Mouse (Mus musculus): Measurements from ENCODE around the gene Olfr549. TPM values are rescaled to one million over a fixed set of nuclear protein-coding genes. Genes with fewer than 3 reads are reported as not detected.

The Olfr549 gene
- polyA plus RNA-seq, 1 experiment: not detected

DNA sequence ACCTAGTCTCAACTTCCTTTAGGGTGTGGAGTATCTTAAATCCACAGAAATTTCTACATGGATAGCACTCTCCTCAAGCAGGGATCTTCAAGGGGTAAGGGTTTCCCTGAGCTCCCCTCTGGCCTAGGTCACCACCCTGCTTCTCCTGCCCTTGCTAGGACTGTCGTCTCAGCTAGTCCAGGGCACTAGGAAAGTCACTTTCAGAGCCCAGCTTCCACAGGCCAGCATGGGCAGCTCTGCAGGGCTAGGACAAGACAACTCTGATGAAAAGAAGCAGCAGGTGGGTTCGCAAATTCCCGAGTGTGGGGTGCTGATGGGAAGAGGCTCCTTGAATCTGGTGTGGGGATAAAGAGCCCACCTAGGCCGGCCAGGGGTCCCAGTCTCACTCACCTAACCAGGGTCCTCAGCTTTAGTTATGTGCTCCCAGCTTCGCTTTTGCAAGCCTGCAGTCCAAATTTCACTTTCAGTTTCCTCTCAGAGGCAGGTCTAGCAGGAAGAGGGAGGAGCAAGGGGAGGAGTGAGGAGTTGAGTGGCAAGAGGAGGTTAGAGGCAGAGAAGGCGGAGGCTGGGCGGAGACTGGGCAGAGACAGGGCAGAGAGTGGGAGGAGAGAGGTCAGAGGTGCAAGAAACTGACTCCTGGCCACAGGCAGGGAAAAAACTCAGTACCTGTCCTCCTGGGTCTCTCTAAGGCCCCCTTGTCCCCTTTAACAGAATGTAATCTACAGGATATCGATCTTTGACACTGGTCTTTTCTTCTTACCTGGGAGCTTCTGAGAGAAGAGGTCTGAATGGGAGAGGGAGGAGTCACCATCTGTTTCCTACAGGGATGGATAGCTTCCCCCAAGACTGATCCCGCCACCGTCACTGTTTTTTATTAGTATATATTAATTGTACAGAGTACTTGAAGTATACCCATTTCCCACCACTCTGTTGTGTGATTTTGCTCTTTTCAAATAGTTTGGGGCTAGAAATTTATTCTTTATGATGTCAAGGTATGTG, 15.6 kb downstream of the Olfr549 start, which contains the start of gene Trim21:
TSS of gene Trim21 (minus strand) at position 488 of the 999 bp plus-strand sequence.
- Histone ChIP-seq H3K4me1 (ENCODE audit: control insufficient read depth, insufficient read depth, low read length) (no peaks in the 10 kb centered on the region; the same call in 1 of the 2 replicates), H3K27ac (ENCODE audit: control insufficient read depth, insufficient read depth, low read depth, low read length, poor library complexity) (peak within 1 kb of the TSS; percentile 65), H3K4me3 (replicated peaks; ENCODE audit: control insufficient read depth, low read depth, low read length) (peak within 1 kb of the TSS; percentile 88)
- WGBS: 4% methylated on average over 10 of the region's 10 CpGs
- no peak for TF ChIP-seq CTCF (IDR thresholded peaks at IDR 0.05; ENCODE audit: control insufficient read depth, insufficient read depth, low read length)
- TF ChIP-seq POLR2A (IDR thresholded peaks at IDR 0.05; ENCODE audit: borderline replicate concordance, control insufficient read depth, low read depth, low read length): no peak

DNA sequence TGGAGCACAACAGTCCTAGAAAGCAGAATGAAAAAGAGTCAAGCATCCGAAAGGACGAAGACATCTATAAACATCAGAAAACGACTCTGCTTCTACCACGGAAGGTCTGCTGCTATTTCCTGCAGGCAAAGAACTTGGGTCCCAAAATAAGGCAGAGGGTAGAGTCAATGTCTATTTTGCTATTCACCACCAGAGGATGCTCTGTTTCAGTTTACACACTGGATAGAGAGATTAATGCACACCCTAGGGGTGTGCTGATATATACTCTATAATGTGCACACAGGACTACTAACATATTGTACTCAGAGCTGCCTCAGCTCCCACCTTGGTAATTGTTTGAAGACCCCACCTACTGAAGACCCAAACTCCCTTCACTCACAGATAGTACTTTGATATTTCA, 16.5 kb downstream of the Olfr549 start:
- Histone ChIP-seq H3K4me3 (replicated peaks; ENCODE audit: control insufficient read depth, low read depth, low read length) (no peak overlapping the region), H3K27ac (ENCODE audit: control insufficient read depth, insufficient read depth, low read depth, low read length, poor library complexity) (no peak overlapping the region), H3K4me1 (ENCODE audit: control insufficient read depth, insufficient read depth, low read length) (no peaks in the 10 kb centered on the region; the same call in 1 of the 2 replicates)
- TF ChIP-seq POLR2A (IDR thresholded peaks at IDR 0.05; ENCODE audit: borderline replicate concordance, control insufficient read depth, low read depth, low read length): no peak
- TF ChIP-seq CTCF (IDR thresholded peaks at IDR 0.05; ENCODE audit: control insufficient read depth, insufficient read depth, low read length): no peak
- WGBS: 68% methylated on average over 4 of the region's 4 CpGs

DNA sequence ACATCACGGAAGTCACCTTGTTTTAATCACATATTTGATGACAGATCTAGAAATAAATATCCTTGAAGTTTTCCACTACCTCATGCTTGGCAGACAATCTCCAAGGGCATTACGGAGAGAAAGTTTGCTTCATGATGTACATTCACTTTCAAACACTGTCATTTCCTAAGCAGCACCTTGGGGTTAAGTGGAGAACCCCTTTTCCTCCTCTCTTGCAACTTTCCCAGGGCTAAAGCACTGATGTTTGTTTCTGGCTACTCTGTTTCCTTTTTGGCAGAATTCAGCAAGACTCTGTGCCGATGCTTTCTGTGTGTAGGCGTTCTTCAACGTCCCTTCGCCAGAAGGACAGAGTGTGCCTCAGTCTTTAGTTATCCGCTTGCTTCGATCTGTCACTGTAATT, 21.5 kb downstream of the Olfr549 start, which contains the start of gene Olfr550:
TSS of gene Olfr550 (plus strand) at position 301 of the 400 bp plus-strand sequence.
- Histone ChIP-seq H3K4me3 (replicated peaks; ENCODE audit: control insufficient read depth, low read depth, low read length) (no peak within 1 kb of the TSS), H3K27ac (ENCODE audit: control insufficient read depth, insufficient read depth, low read depth, low read length, poor library complexity) (no peak within 1 kb of the TSS), H3K4me1 (ENCODE audit: control insufficient read depth, insufficient read depth, low read length) (no peaks in the 10 kb centered on the region; the same call in 1 of the 2 replicates)
- 88% methylated on average over 8 of the region's 8 CpGs for WGBS
- TF ChIP-seq POLR2A (IDR thresholded peaks at IDR 0.05; ENCODE audit: borderline replicate concordance, control insufficient read depth, low read depth, low read length) (no peak), CTCF (IDR thresholded peaks at IDR 0.05; ENCODE audit: control insufficient read depth, insufficient read depth, low read length) (no peak)

DNA sequence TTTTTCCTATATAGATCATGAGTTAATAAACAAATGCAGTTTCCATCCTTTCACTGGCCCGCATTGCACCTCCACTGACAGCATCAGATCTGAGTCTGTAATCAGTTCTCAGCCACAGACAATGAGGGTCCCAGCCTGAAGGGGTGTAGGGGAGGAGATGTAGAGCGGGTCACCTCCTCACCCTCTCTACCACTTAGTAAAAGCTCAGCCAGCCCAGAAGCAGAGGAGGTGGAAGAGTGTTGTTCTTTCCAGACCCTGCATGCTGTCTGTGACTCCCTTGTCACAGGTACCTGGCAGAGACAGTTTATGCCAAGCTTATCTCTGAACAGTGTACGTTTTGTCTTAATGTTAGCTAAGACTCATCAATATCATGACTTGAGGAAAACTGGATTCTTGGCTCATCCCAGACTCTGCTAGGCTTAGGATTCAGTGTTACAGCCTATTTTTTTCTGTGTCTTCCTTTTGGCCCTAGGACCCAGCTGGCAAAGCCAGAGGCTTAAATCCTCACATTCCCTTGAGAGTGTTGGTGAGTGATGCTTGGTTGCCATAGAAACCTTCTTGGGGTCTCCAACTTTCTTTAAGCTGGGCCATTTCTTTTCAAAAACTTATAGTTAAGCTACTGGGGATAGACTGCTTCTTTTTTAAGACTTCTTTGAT, 23.6 kb downstream of the Olfr549 start:
- TF ChIP-seq POLR2A (IDR thresholded peaks at IDR 0.05; ENCODE audit: borderline replicate concordance, control insufficient read depth, low read depth, low read length): no peak
- no peak for TF ChIP-seq CTCF (IDR thresholded peaks at IDR 0.05; ENCODE audit: control insufficient read depth, insufficient read depth, low read length)
- Histone ChIP-seq H3K4me1 (ENCODE audit: control insufficient read depth, insufficient read depth, low read length) (no peaks in the 10 kb centered on the region; the same call in 1 of the 2 replicates), H3K4me3 (replicated peaks; ENCODE audit: control insufficient read depth, low read depth, low read length) (no peak overlapping the region), H3K27ac (ENCODE audit: control insufficient read depth, insufficient read depth, low read depth, low read length, poor library complexity) (no peak overlapping the region)
- WGBS: 73% methylated on average over 3 of the region's 3 CpGs

DNA sequence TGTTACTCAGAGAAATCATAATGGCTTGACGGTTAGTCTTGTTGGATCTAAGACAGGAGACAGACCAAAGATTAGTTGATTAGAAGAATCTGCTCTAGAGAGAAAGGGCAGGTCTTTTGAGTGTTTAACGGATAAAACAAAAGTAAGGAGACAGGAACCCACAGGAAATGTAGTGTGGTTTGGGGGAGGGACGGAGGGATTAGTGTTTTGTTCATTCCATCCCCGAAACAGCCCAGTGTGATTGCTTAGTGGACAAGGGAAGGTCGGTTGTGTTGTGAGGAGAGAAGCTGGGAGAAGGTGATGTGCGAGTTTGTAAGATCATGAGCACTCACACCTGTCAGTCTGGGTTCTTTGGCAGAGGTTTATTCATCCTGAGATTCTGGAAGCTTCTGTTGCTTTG, 26.3 kb downstream of the Olfr549 start:
- no peak for TF ChIP-seq CTCF (IDR thresholded peaks at IDR 0.05; ENCODE audit: control insufficient read depth, insufficient read depth, low read length)
- no peak for TF ChIP-seq POLR2A (IDR thresholded peaks at IDR 0.05; ENCODE audit: borderline replicate concordance, control insufficient read depth, low read depth, low read length)
- H3K27ac ChIP-seq (ENCODE audit: control insufficient read depth, insufficient read depth, low read depth, low read length, poor library complexity): no peak overlapping the region
- 2% methylated on average over 6 of the region's 6 CpGs for WGBS
- no peak overlapping the region for H3K4me3 ChIP-seq (replicated peaks; ENCODE audit: control insufficient read depth, low read depth, low read length)
- no peaks in the 10 kb centered on the region; the same call in 1 of the 2 replicates for H3K4me1 ChIP-seq (ENCODE audit: control insufficient read depth, insufficient read depth, low read length)

DNA sequence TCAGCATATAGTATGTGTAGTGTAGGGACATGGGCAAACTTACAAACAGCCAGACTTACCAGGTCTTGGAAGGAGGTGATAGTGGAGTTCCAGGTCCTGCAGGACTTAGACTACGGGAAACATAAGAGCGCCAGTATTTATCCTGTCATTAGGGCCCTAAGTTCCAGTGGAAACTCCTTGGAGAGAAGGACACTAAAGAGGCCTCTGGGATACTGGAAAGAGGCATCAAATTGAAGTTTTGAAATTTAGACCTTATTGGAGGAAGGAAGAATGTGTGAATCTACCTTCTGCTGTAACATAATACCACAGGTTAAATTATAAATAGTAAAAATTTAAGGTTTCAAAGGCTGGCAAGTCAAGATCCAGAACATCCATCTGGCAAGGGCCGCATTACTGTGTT, 42.1 kb downstream of the Olfr549 start, which contains the start of gene Olfr551:
TSS of gene Olfr551 (minus strand) at position 101 of the 400 bp plus-strand sequence.
- TF ChIP-seq CTCF (IDR thresholded peaks at IDR 0.05; ENCODE audit: control insufficient read depth, insufficient read depth, low read length) (no peak), POLR2A (IDR thresholded peaks at IDR 0.05; ENCODE audit: borderline replicate concordance, control insufficient read depth, low read depth, low read length) (no peak)
- WGBS: 81% methylated on average over 3 of the region's 3 CpGs

DNA sequence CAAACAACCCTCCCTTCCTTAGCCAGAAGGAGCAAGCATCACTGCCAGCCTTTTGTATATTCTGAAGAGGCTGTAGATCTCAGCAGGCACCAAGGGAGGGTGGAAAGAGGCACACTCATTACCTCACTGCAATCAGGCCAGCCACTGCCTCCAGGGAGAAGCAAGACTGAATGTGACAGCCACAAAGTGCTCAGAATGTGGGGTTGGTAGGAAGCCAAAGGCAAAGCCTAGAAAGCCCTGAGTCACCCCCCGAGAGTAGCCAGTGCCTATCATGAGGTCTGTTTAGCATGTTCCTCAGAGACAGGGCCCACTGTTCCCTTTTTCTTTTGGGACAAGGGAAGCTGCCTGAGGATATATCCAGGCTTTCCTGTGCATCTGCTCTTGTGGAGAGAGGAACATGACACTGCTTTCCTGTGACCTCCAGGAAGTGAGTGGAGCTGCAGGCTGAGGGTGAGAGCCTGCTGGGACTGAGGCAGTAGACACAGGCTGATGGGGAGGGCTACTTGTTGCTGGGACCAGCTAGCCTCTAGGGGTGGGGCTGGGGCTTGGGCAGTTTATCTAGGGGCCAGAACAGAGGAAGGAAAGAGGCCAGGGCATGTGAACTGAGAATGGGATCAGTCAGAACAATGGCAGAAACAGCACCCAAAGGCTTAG, 47.8 kb downstream of the Olfr549 start, which contains the start of gene Olfr552:
TSS of gene Olfr552 (plus strand) at position 393 of the 654 bp plus-strand sequence.
- TF ChIP-seq CTCF (IDR thresholded peaks at IDR 0.05; ENCODE audit: control insufficient read depth, insufficient read depth, low read length): no peak
- no peak for TF ChIP-seq POLR2A (IDR thresholded peaks at IDR 0.05; ENCODE audit: borderline replicate concordance, control insufficient read depth, low read depth, low read length)
- no peak within 1 kb of the TSS for H3K27ac ChIP-seq (ENCODE audit: control insufficient read depth, insufficient read depth, low read depth, low read length, poor library complexity)
- H3K4me3 ChIP-seq (replicated peaks; ENCODE audit: control insufficient read depth, low read depth, low read length): no peak within 1 kb of the TSS
- 9% methylated on average over 1 of the region's 1 CpGs for WGBS
- H3K4me1 ChIP-seq (ENCODE audit: control insufficient read depth, insufficient read depth, low read length): no peaks in the 10 kb centered on the region

More for the DNA sequence above, 42.1 kb downstream of the Olfr549 start, which contains the start of gene Olfr551:
- Histone ChIP-seq H3K27ac (ENCODE audit: control insufficient read depth, insufficient read depth, low read depth, low read length, poor library complexity) (no peak within 1 kb of the TSS), H3K4me1 (ENCODE audit: control insufficient read depth, insufficient read depth, low read length) (no peaks in the 10 kb centered on the region), H3K4me3 (replicated peaks; ENCODE audit: control insufficient read depth, low read depth, low read length) (no peak within 1 kb of the TSS)

Other genes starting within 250 kb of the Olfr549 start
- gene Rrm1, start 108.2 kb upstream of the Olfr549 start, polyA plus RNA-seq (2011; ENCODE audit: insufficient read depth, insufficient read length, low replicate concordance, missing spikeins): 151 and 245 TPM in 2 replicates
- not detected in 2 replicates for gene Olfr543, start 68.2 kb upstream of the Olfr549 start, polyA plus RNA-seq (2011; ENCODE audit: insufficient read depth, insufficient read length, low replicate concordance, missing spikeins)
- gene Olfr544, start 61.6 kb upstream of the Olfr549 start, polyA plus RNA-seq (2011; ENCODE audit: insufficient read depth, insufficient read length, low replicate concordance, missing spikeins): not detected in 2 replicates
- gene Olfr545, start 50.3 kb upstream of the Olfr549 start, polyA plus RNA-seq (2011; ENCODE audit: insufficient read depth, insufficient read length, low replicate concordance, missing spikeins): not detected in 2 replicates
- not detected in 2 replicates for gene Olfr547, start 15.1 kb upstream of the Olfr549 start, polyA plus RNA-seq (2011; ENCODE audit: insufficient read depth, insufficient read length, low replicate concordance, missing spikeins)
- not detected in 2 replicates for gene Olfr548-ps1, start 9.0 kb upstream of the Olfr549 start, polyA plus RNA-seq (2011; ENCODE audit: insufficient read depth, insufficient read length, low replicate concordance, missing spikeins)
- 9.0 and 11.8 TPM in 2 replicates for gene Trim21, start 15.6 kb downstream of the Olfr549 start, polyA plus RNA-seq (2011; ENCODE audit: insufficient read depth, insufficient read length, low replicate concordance, missing spikeins)
- not detected in 2 replicates for gene Olfr550, start 21.6 kb downstream of the Olfr549 start, polyA plus RNA-seq (2011; ENCODE audit: insufficient read depth, insufficient read length, low replicate concordance, missing spikeins)
- gene Olfr551, start 42.0 kb downstream of the Olfr549 start, polyA plus RNA-seq (2011; ENCODE audit: insufficient read depth, insufficient read length, low replicate concordance, missing spikeins): not detected in 2 replicates
- not detected in 2 replicates for gene Olfr552, start 47.9 kb downstream of the Olfr549 start, polyA plus RNA-seq (2011; ENCODE audit: insufficient read depth, insufficient read length, low replicate concordance, missing spikeins)
- gene Olfr553, start 68.3 kb downstream of the Olfr549 start, polyA plus RNA-seq (2011; ENCODE audit: insufficient read depth, insufficient read length, low replicate concordance, missing spikeins): not detected in 2 replicates
- gene Olfr554, start 88.6 kb downstream of the Olfr549 start, polyA plus RNA-seq (2011; ENCODE audit: insufficient read depth, insufficient read length, low replicate concordance, missing spikeins): 0.90 TPM in 1 of 2 replicates, not detected in the other
- not detected in 2 replicates for gene Olfr555, start 109.0 kb downstream of the Olfr549 start, polyA plus RNA-seq (2011; ENCODE audit: insufficient read depth, insufficient read length, low replicate concordance, missing spikeins)
- not detected in 2 replicates for gene Olfr556, start 115.0 kb downstream of the Olfr549 start, polyA plus RNA-seq (2011; ENCODE audit: insufficient read depth, insufficient read length, low replicate concordance, missing spikeins)
- 2.1 and 3.7 TPM in 2 replicates for gene Trim68, start 137.5 kb downstream of the Olfr549 start, polyA plus RNA-seq (2011; ENCODE audit: insufficient read depth, insufficient read length, low replicate concordance, missing spikeins)
- not detected in 2 replicates for gene Olfr557, start 146.0 kb downstream of the Olfr549 start, polyA plus RNA-seq (2011; ENCODE audit: insufficient read depth, insufficient read length, low replicate concordance, missing spikeins)
- gene Olfr558, start 152.3 kb downstream of the Olfr549 start, polyA plus RNA-seq (2011; ENCODE audit: insufficient read depth, insufficient read length, low replicate concordance, missing spikeins): not detected in 2 replicates
- not detected in 2 replicates for gene Olfr33, start 169.2 kb downstream of the Olfr549 start, polyA plus RNA-seq (2011; ENCODE audit: insufficient read depth, insufficient read length, low replicate concordance, missing spikeins)
- gene Olfr559, start 177.6 kb downstream of the Olfr549 start, polyA plus RNA-seq (2011; ENCODE audit: insufficient read depth, insufficient read length, low replicate concordance, missing spikeins): not detected in 2 replicates
- gene Olfr560, start 209.5 kb downstream of the Olfr549 start, polyA plus RNA-seq (2011; ENCODE audit: insufficient read depth, insufficient read length, low replicate concordance, missing spikeins): not detected in 2 replicates
- 0.29 TPM in 1 of 2 replicates, not detected in the other for gene Olfr78, start 209.6 kb downstream of the Olfr549 start, polyA plus RNA-seq (2011; ENCODE audit: insufficient read depth, insufficient read length, low replicate concordance, missing spikeins)
- not detected in 2 replicates for gene Olfr561, start 221.4 kb downstream of the Olfr549 start, polyA plus RNA-seq (2011; ENCODE audit: insufficient read depth, insufficient read length, low replicate concordance, missing spikeins)